Mouse (Mus musculus) frontal cortex, postnatal 10 days (tissue): ENCODE measurements around the gene Slc30a10.

Experiments used
- DNase-seq, 2 experiments: peaks; one replicate each; pipeline ENCODE4 v3.0.0; 2022; ENCODE audit warnings: low spot score in 2 of 2, mixed read lengths in 1 of 2

Gene Slc30a10

DNA sequence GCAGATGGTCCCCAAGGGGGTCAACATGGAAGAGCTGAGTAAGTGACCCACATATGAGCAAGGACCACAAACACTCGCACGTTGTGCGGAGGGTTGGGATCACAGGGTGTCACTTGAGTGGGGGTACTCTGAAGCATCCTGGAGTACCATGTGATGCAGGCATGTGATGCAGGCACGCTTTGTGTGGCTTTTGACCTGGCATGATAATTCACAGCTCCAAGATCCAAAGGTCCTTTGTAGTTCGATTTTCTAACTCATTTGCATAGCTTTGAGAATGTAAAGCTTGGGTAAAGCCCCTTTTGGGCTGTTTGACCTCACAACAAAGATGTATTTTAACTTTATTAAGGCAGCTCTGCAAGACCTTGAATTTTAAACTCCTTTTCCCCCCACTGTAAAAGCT is 8.2 kb downstream of the Slc30a10 start:
- DNase-seq: no peak

DNA sequence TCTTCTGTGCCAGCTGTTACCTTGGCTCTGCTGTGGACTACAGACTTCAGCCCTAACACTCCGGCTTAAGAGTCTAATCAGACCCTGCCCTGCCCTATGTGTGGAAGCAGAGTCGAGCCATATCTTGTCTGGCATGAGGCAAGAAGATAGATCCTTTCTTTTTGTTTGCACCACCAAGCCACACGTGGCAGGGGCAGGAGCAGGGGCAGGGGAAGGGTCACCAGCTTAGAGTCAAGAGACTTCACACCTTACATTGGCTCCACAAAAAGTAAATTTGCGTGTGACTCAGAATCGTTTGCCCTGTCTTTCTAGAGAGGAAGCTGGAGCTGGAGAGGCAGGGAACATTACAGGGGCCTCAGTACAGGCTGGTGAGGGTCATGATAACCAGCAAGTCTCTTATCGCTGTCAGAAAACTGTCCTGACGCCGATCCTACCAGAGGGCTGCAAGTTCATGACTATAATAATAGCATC is 14.9 kb downstream of the Slc30a10 start:
- DNase-seq: no peak

DNA sequence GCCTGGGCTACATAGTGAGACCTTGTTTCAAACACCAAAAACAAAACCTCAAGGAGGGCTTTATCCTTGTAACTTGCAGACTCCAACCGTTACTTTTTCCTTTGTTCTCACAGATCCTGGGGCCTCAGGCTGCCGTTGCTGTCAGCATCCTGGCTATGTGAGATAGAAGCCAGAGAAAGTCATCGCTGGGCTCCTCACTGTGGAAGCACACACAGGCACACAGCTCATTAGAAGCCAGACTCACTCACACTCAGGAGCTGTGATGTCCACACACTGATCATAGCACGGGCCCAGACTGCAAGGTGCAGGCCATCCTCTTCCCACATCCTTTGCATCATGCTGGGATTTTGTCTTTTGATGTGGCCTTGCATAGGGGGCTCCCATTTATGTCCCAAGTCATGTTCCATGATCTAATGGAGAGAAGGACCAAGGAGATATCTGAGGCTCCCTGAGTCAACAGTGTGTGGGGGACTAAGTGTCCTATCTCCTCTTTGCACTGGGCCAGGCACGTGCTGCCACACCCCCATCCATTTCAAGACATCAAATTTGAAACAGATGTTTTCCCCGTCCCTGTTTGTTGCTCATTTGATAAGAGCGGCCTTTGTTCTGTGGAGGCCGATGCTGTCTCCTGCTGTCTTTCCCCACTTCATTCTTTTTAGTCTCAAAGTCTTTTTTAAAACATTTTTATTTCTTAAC is 17.5 kb downstream of the Slc30a10 start:
- DNase-seq: no peak

DNA sequence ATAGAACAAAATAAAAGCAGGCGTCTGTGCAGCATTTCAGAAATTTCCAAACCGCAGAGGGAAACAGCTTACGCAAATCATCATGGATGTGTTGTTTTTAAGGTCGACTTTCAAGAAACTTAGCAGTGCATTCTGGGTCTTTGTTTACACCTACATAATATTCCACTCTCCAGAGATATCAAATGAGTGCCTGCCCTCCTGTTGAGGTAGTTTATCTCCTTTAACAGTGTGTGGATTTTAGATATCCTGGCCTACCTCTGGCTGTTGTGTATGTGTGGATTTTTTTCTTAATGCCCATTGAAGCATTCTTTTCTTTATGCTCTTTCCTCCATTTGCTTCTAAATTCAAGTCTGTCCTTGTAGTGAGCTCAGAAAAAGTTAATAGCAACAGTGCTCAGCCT is 18.1 kb downstream of the Slc30a10 start:
- DNase-seq: no peak

DNA sequence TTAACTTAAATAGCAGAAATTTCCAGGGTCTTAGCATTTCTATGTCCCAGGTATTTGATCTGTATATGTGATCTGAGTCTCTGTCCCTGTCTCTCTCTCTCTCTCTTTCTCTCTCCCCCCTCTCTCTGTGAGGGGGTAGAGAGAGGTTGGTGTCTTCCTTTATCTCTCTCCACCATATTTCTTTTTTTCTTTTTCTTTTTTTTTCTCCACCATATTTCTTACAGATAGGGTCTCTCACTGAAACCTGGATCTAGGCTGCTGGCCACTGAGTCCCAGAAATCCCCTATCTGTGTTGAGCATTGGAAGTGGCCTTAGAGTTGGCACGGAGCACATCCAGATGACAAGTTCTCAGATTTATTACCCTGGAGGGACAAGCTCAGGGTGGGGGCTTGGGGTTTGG is 18.8 kb downstream of the Slc30a10 start:
- DNase-seq: no peak

DNA sequence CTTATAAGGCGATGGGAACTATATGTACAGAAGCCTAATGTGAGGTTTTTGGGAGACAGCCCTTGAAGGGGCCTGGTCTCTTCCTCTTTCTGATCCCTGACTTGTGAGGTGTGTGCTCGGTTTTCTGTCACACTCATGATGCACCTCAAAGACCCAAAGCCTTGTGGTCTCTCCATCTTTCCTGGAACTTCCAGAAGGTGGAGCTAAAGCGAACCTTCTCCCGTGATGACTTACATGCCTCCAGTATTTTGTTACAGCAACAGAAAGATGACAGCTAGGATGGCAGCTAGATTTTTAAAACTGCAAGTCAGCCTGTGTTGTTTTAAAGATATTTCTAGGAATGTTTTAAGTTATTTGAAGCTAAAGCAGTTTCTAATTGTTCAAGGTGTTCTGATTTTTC is 25.2 kb downstream of the Slc30a10 start:
- no peak for DNase-seq

DNA sequence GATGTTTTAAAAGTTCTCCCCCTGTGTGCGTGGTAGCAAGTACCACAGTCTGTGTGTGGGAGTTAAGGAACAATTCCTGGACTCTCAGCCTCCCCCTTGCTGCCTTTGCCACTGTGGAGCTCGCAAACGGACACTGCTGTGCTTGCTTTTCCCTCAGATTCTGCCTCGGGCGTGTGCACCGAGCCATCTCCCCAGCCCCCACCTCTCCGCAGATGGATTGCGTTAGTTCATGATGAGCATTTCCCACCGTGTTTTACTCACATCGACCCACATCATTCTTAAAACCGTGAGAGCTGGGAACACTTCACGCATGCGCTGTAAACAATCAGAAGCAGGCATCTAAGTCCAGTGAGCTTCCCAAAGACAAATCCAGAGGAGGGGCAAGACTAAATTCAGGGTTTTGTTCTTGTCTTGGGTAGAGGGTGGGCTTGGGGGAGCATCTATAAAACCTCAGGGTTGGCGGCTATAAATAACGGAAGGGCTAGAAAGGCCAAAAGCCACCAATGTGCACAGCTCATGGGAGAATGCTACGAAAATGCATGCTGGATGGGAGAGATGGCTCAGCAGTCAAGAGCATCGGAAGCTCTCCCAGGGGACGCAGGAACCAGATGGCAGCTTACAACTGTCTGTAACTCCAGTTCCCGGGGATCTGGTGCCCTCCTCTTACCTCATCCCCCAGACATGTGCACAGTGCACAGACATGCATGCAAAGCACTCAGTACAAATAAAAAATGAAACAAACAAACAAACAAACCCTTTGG is 27.5 kb downstream of the Slc30a10 start:
- peak; percentile 22 to 28 for DNase-seq

DNA sequence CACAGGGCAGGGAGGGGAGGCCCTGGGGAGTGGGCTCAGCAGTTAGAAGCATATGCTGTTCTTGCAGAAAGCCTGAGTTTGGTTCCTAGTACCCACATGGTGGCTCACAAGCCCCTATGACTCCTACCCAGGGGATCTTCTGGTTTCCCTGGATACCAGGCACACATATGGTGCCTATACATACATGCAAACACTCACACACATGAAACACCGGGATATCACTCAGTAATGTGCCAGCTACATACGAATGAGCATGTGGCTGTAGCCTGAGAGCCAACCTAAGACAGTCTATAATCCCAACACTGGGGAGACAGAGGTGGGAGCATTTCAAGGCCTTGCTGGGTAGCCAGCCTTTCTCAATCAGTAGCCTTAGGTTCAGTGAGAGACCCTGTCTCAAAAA is 28.1 kb downstream of the Slc30a10 start:
- no peak for DNase-seq

DNA sequence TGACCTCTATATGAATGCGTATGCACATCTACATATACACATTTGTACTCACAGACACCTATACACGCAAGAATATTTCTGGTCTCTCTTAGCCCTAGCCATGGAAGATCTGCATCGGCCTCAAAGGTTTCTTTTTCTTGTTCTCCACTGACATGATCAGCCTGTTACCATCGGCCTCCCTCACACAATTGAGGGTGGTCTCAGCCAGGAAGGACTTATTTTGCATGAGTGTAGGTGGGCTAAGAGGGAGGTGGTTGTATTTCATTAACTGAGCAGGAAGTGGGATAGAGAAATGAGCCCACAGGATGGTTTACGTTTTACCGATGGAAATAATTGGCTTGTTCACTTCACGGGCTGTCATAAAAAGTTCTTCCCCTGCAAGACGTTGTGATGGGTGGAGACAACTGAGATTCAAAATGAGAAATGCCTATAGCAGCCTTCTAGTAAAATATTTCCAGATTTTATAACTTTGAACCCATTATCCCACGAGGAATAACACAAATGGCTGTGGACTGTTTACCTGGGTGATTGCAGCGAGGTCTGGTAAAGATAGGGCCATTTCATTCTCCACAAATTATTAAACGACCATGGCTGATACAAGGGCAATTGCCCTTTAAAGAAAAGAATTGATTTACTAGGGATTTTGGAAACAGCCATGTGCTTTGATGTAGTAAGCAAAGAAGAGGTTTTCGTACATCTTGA is 28.9 kb downstream of the Slc30a10 start:
- DNase-seq: no peak

DNA sequence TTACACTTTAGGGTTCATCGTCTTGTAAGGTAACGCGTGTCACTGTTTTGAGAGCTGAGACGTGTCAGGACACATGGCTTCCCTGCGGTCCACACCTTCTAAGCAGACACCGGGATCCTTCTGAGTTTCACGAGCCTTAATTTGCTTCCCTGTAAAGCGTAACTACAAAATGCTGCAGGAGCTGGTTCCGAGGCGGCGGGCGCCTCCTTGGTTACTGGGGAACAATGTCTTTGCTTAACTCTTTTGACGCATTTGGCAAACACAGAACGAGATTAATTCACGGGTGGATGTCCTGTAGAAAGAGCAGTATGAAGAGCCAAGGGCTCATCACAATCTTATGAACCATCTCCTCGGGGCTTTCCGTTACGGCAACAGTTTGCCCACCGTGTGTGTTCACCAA is 29.6 kb downstream of the Slc30a10 start:
- no peak for DNase-seq

DNA sequence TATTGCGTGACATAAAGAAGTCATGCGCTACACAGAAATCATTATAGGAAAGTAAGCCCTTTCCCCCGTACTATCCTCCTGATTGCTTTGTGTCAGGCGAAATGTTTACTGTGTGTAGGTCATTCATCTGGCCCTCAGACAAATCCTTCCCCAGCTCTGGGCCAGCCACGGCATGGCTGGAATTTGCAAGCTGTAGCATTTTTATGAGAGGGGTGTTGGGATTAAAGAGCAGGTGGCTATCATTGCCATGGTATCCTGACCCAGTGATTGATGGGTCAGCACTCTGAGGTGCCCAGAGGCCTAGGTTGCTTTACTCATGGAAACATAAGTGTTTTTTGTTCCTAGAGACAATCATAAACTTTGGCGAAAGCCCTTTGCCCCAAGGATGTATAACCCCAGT is 35.2 kb downstream of the Slc30a10 start:
- DNase-seq: no peak

DNA sequence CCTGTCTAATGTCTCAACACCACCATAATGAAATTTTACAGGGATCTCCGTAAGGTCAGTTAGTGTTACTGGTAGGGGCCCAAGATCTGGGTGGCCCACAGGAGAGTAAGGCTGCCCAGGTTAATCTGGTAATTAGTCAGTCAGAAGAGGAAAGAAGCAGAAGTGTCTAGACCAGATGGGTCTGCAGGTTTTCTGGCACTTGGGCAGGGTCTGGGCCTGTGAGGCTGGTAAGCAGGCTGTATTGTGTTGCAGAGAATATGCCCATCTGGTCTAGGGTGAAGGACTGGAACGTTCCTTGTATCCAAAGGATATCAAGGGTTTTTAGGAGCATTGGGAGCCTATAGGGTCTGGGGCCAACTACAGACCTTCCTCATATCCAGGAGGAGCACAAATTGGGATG is 36.0 kb downstream of the Slc30a10 start:
- no peak for DNase-seq

DNA sequence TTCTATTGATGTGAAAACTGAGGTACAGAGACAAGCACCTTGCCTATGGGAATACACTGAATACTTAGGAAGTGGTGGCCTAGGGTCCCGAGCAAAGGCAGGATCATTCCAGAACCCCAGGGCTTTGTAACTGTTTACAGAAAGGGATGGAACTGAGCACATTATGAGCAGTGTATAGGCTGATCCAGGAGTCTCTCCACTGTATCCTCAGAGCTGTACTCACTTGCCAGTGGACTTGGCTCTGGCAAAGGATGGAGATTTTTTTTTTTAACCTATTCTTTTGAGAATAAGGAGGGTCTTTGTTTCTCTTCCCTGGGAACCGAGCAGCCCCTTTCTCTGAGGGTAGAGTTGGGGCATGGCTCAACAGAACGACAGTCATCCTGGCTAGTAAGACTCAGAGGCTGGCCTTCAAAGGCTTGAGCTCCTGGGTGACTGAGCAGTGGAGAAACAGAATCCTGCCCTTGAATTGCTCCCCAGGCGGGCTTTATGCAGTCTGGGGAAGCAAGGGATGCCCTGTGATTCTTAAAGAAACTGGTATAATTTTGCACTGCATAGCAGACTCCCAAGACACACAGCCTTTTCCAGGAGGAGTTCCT is 38.9 kb downstream of the Slc30a10 start:
- peak in 1 of 2 experiments; percentile 42 for DNase-seq

DNA sequence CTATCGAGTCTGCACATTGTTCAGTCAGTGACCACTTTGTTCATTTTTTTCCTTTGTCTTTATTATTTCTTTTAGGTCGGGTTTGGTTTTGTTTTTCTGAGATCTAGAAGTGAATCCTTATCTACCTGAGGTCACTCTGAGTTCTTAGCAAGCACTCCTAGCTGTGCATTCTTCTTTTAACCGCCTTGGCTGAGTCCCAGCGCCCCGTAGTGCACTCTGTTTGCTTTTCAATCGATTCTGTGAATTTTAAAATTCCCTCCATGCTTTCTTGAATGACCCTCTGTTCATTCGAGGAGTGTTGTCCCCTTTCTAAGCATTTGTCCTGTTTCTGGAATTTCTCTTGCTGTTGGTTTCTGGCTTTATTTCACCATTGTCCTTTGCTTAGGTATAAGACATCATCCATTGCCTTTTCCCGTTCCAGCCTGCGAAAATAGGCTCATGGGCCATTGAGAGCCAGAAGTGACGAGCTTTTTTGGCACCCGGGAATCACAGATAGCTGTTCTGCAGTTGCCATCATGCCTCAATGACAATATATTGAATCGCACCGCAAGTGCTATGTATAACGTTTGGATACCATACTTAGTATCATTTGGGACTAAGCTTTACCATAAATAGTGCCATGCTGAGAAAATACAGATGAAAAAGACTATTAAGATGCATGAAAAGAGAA is 42.3 kb downstream of the Slc30a10 start:
- no peak for DNase-seq

DNA sequence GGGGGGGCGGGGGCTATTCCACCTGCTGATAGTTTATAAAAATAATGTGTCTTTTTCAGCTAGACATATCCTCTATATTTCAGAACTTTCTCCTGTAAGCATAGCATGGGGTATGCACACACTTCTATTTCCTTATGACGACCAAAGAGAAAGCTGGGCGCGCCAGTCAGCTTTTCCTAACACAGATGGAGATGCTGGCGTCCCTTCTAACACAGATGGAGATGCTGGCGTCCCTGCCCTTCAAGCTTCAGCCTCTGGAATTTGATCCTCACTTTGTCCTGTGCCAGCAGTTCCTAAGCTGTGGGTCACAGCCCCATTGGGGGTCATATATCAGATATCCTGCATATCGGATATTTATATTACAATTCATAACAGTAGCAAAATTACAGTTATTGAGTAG is 46.0 kb downstream of the Slc30a10 start:
- no peak for DNase-seq

DNA sequence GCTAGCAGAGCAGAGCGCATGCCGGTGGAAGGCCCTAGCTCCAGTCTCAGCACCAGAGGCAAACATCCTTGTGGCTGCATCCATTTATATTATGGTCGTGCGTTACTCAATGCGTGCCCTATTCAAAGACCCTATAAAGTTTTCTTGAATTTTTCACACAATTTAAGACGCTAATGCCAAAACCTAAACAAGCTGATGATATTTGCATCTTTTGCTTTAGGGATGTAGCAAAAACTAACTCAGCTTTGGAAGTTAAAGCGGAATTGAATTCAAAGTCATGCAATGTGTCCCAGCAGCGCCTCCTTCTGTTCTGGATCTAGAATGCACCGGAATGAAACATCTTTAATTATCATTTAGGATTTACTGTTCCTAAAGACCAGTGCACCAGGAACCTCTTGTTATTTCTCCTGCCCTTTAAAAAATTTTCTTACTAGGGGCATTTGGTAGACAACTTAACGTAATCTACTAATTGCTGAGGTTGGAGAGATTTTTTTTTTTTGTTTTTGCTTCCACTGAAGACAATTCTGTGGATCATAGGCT is 47.2 kb downstream of the Slc30a10 start:
- peak in 1 of 2 experiments; percentile 37 for DNase-seq

DNA sequence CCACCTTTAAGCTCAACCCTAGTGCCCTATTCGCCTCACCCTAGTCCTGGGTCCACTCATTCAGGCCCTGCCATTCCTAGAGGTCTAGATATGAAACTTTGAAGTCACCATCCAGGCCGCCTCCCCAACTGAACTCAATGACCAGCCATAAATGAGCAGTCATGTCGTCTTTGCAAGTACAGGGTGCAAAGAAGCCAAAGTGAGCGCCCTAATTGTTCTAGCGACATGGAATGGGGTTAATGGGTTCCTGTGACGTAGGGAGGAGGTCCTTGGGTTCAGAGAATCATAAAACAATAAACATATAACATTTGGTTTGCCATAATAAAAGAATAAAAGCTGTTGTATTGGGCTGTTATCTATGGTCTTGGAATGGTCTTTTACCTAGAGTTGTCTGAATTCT is 47.9 kb downstream of the Slc30a10 start:
- no peak for DNase-seq

DNA sequence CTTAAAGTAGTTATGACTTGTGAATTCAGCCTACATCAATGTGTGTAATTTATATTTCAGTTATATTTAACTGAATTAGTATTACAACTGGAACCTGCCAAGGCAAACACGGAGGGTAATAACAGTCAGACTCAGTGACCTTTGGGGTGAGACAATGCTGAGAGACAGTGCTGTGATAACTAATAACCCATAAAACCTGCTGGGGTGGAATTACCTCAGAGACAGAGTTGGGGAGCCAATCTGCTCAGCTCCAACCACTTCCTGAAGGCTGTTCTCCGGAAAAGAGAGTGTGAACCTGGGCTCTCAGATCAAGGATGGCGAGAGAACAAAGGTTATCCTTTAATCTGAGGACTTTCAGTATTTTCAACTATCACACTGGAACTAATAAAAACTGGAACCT is 54.4 kb downstream of the Slc30a10 start:
- DNase-seq: no peak

DNA sequence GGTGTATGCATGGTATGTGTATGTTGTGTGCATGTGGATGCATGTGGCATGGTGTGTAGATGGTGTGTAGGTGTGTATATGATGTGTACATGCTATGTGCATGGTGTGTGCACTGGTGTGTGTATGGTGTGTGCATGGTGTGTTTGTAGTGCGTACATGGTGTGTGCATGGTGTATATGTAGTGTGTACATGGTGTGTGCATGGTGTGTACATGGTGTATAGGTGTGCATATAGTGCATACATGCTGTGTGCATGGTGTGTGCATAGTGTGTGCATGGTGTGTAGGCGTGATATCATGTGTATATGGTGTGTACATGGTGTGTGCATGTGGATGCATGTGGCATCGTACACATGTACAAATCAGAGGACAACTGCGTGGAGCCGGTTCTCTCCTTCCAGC is 56.7 kb downstream of the Slc30a10 start:
- no peak for DNase-seq

DNA sequence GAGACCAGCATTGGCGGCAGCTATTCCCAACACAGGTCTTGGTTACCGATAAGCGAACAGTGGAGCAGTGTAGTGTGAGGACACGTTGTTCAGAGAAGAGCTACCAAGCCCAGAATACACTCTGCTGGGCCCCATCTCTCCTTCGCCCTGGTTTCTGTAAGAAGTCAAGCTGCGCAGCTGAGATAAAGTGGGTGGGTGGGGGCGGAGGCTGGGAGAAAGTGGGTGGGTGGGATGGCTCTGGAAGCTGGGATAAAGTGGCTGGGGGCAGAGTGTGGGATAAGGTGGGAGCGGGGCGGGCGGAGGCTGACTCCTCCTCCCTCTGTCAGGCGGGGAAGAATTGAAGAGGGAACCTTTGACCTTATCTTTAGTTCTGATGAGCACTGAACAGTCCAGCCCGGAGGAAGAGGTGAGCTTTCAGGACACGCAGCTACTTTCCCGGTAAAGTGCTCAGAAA is 60.9 kb downstream of the Slc30a10 start:
- no peak for DNase-seq

DNA sequence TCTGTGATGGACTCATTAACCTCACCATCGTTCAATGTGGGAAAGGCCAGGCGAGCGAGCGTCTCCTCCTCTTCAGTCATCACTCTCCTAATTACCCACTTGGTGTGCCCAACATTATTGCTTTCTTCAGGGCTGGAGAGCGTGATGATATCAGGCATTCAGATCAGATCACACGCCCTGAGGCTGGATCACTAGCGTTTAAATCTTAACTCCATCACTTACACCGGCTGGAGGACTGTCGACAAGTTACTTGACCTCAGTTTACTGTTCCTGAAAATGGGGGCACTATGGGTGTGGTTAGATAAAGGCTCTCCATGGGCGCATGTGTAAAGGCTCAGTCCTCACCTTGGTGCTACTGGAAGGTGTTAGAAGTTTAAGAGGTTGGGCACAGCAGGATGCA is 61.4 kb downstream of the Slc30a10 start:
- no peak for DNase-seq
